Mouse (Mus musculus): ENCODE data around the gene Eva1c. TPM values are rescaled to one million over a fixed set of nuclear protein-coding genes. Genes with fewer than 3 reads are reported as not detected.
A peak's percentile ranks its signal among the peaks of the same experiment; 100 is the strongest.
"Not testable (repeated sequence)": the region's sequence is repeated elsewhere in the genome, so short reads cannot be mapped to it uniquely, and the experiment has no call there.

The Eva1c gene
- total RNA-seq, 2 experiments from 2014 or later: 1.3 to 1.4 TPM

DNA sequence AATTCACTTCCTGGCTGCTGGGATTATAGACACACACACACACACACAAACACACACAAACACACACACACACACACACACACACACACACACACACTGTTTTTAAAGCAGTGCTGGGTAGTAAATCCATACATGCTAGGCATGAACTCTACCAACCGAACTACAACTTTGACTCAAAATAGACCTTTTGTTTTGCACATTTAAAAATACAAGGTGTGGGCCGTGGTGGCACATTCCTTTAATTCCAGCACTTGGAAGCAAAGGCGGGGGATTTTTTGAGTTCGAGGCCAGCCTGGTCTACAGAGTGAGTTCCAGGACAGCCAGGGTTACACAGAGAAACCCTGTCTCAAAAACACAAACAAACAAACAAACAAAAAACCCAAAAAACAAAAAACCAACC, 2.5 kb upstream of the Eva1c start:
- not testable (repeated sequence) for DNase-seq (ENCODE audit: low spot score in 2 of 2)

DNA sequence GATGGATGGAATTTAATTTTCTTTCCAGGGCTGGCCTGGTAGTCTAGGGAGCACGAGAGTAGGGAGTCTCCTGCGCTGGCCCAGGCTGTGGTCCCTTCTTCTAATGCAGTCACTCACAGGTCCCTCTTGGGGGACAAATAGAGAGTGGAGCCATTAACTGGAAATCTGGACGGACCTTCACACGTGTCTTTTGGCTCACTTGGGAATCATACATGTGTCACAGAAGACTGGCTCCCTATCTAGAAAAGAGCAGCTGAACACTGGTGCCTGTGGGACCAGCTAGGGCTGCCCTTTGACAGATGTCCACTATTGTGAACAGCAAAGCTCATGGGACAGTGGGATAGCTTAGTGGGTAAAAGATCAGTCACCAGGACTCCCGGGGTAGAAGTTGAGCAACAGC, 478 bp upstream of the Eva1c start:
- no peak for DNase-seq (ENCODE audit: low spot score in 2 of 2)

DNA sequence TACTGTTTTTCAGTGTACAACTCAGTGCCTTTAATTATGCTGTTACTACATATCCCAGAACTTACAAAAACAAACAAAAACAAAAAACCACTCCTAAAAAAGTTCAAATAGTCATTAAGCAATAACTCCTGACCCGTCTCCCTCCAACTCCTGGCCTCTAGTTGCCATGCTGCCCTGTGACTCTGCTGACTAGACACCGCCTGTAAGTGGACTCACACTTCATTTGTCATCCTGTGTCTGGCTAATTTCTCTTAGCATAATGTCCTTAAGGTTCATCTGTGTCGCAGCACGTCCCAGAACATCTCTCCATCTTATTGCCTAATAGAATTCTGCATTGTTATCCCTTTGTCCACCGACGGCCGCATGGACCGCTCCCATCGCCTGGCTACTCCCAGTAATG, 979 bp downstream of the Eva1c start:
- DNase-seq (ENCODE audit: low spot score in 2 of 2): no peak

DNA sequence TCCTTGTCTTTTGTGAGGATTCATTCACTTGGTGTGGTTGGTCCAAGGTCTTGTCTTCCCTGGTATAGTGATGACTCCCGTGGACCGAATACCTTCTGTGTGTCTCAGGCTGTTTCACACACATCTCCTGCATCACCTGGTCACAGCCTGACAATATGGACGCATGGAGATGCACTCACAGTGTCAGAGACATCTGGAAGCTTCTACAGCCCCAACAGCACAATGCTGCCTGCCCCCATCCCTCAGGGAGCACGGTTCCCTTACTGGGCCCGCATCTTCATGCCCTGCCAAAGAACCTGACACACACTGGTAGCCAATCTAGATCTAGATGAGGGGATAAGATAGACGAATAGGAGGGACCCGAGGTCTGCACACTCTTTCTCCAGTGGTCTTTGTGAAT, 2.6 kb downstream of the Eva1c start:
- DNase-seq (ENCODE audit: low spot score in 2 of 2): no peak

DNA sequence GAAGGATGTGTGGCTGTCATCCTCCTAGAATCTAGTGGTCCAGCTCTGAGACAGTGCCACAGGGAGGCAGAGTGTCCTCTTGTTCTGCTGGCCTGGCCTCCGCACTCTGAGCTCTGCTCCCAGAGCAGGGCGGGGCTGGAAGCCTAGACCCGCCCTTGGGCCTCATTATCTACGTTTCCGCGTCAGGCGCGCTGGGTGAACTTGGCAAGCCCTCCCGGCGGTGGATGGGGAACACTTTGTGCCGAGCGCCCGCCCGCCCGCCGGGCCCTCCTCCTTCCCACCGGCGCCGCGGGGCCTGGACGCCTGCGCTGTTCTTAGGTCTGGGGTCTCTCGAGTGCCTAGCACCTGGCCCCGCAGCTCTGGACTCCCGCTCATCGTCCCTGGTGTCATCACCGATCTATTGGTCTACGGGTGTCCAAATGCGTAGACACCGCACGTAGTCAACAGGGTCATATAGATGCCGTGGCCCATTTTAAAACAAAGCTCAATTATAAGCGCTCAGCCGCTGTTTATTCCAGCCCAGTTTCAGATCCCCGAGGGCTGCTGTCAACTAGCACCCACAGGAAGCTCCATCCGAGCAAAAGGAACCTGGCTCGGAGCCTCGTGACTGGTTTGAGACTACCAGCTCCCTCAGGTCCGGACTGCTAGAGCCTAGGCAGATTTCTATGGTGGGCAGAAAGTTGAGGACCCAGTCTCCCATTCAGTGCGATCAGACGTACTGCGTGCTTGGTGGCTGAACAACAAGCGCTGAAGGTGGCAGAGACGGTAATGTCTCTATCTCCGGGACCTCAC, 3.6 kb downstream of the Eva1c start:
- DNase-seq (ENCODE audit: low spot score in 2 of 2): peak; percentile 55 to 67

DNA sequence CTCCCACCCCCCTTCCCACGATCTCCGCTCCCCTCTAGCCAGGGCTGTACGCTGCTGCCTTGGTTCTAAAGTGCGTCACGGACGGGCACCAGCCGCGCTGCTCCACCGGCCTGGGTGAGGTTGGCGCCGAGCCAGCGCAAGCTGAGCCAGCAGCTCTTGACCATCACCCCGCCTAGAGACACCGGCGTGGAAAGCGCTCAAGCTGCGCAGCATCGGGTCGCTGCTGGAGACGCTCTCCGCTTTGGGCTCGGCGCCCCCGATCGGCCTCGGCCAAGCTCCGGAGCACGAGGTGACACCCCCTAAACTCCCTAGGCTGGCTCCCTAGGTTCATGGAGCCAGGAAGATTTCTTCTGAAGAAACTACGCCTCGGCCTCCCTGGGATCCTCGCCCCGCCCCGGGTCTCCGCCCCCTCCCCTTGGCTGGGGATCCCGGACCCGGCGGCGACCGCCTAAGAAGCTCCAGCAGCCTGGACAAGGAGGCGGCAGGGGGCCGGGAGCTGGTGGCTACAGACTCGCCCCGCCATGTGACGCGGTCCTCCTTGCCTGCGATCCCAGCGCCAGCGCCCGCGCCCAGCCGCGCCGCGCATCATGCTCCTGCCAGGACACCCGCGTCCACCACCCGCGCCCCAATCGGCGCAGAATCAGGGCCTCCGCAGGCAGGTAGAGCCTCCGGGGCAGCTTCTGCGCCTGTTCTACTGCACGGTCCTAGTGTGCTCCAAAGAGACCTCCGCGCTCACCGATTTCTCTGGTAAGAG, 4.3 kb downstream of the Eva1c start:
- DNase-seq (ENCODE audit: low spot score in 2 of 2): peak; percentile 54 to 58

DNA sequence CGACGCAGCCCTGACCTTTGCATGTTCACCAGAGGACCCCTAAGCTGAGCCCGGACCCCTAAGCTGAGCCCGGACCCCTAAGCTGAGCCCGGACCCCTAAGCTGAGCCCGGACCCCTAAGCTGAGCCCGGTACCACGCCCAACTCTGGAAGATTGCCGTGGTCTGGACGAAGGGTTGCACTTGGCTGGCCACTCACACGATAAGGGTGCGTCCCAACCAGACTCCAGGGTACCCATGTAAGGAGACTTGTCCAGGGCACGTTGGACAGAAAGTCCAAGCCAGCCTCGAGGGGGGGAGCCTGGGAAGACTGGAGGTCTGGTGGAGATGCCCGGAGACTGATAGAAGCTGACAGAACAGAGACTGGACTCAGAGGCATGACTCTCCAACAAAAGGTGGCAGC, 5.2 kb downstream of the Eva1c start:
- DNase-seq (ENCODE audit: low spot score in 2 of 2): no peak

DNA sequence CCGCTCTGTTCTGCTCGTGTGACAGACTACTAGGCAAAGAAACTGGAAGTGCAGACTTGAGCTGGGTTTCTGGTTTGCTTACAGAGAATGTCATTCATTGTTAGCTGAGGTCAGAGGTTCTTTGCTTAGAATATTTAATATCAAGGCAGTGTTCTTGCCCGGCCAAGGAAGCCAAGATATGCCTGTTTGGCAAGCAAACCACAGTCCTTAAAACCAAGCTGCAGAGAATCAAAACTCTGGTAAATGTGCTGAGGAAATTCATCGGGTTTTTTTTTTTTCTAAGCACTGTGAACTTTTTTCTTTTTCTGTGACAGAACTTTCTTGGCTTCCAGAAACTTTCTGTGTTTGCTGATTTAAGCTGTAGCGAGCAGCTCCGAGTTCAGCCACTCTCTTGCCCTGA, 6.0 kb downstream of the Eva1c start:
- DNase-seq (ENCODE audit: low spot score in 2 of 2): no peak

DNA sequence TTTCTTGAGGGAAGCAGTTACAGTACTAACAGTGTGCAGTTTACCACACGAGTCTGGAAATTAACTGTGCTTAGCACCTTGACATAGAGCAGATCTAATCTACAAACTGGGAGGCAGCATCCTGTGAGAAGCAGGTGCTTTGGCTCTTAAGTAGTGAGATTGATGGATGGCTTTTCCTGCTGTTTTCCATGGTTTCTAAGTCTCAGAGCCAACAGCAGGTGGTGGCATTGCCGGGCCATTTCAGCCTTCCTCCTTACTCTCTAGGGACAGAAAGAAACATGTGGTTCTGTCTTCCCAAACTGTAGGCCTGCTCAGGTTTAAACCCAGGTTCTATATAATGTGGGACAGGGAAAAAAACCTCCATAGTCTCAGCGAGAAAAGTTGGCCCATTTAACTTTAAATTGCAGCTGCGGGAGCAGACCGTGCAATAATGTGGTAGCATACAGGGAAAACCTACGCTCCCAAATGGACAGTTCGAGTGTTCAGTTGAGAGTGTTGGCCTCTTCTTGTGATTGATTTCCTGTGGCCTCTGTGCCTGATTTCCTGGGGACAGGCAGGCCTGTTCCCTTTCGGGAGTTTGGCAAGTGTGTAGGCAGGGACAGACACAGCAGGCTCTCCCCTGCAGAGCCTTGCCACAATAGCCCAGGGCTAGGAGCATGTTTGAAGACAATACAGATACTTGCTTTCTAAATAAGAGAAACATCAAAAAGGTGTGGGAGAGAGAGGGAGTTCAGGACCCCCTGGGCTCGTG, 6.7 kb downstream of the Eva1c start:
- no peak for DNase-seq (ENCODE audit: low spot score in 2 of 2)

DNA sequence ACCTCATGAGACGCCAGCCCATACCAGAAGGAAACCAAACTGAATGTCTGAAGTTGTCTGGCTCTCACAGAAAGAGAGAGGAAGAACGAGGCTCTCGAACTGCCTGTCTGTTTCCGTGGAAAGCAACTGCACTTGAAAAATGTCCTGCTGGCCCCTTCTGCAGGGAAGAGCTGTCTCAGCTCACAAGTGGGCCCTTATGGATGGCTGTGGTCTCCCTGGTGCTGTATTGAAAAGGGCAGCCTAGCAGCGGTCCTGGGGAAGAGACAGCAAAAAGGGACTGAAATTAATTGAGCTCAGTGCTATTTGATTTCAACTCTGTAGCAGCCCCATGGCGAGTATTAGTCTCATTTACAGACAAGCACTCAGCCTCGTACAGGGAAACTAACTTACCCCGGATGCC, 10.9 kb downstream of the Eva1c start:
- no peak for DNase-seq (ENCODE audit: low spot score in 2 of 2)

DNA sequence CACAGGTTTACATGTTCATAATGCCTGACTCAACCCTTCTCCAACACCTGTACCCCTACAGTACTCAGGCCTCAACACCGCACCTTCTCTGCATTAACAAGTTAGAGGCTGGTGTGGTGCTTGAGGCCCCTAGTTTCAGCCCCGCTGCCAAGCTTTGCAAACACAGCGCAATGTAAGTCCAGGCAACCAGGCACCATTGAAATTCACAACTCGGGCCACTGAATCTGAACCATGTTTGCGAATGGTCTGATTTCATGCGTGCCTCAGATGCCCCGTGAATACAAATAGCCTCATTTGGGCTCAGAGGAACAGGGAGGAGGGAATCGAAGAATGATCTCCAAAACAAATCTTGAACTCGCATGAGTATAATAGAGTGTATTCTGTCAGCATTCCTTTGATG, 15.6 kb downstream of the Eva1c start:
- DNase-seq (ENCODE audit: low spot score in 2 of 2): no peak

DNA sequence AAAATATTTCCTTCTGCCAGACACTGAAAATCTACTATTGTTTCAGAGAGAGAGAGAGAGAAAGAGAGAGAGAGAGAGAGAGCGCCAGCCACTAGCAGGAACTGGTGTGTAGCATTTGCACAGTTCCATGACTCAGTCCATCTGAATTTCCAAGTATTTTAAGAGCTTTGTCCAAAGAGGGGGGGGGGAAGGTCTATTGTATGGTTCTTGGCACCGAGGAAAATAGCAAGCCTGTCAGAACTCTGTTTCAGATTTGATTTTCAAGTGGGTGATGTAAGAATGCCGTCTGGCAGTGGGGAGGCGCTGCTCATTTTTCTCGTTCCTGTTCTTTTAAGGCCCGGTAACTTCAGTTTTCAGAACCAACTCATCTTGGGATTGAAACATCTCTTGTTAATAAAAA, 18.5 kb downstream of the Eva1c start:
- DNase-seq (ENCODE audit: low spot score in 2 of 2): no peak

DNA sequence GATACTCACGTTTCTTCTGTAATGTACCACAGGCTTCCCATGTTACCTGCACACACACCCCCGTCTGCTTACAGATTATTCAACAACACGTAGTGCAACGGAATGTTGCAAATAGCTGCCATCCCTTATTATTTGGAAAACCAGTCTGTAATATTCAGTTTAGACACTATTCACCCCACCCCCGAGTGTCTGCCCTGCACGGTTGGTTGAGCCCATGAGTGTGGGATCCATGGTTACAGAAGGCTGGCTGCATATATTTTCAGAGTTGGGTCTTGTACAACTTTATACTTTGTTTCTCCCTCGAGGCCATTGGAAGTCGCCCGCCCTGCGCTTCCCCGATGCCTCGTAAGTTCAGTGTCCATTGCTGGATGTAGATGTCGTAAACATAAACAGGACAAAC, 19.1 kb downstream of the Eva1c start:
- DNase-seq (ENCODE audit: low spot score in 2 of 2): no peak

DNA sequence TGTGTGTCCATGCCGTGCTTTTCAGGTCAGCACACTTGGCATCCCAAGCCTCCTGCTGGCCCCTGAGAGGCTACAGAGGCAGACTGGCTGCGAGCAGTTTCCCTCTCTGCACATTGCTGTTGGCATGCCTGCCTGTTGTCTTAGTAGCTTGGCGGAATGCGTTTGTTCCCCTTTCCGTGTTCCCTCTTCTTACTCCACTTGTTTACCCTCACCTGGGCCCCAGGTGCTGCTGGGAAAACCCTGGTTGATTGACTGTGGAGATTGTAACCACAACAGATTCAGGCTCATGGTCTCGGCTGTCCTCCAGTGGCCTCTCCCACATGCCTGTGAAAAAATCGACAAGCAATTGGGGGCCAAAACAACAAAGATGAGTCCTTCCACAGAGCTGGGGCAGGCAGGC, 22.2 kb downstream of the Eva1c start:
- DNase-seq (ENCODE audit: low spot score in 2 of 2): no peak

DNA sequence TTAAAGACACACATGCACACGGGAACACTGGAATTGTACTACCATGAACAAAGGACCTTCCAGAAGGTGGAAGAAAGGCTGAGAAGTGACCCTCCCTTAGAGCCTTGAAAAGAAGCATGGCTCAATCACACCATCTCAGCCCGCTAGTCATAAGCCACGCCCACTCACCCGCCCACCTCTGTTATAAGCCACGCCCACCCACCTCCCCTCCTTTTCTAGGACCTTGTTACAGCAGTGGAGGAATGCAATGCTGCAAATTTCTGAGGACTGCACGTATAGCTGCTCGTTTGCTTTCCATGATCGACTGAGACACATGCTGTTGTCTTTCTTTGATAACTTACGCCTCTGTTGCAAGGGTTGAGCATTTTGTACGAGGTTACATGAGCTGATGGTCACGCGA, 22.7 kb downstream of the Eva1c start:
- no peak for DNase-seq (ENCODE audit: low spot score in 2 of 2)

DNA sequence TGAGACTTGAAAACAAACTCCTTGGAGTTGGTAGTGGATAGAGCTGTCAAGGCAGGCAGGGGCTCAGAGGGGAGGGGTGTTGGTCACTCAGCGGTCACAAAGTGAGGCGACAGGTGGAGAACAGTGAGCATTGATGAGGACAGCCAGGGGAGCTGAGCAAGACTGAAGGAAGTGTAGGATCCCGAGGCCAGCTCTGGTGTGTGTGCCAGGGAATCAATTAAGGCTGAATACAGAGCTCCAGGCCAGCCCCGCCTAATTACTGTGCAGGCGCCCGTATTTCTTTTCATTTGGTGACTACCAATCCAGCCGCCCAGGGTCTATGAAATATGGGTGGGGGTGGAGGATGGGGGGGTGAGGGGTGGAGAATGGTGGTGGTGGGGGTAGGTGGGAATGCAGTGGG, 24.4 kb downstream of the Eva1c start:
- no peak for DNase-seq (ENCODE audit: low spot score in 2 of 2)

DNA sequence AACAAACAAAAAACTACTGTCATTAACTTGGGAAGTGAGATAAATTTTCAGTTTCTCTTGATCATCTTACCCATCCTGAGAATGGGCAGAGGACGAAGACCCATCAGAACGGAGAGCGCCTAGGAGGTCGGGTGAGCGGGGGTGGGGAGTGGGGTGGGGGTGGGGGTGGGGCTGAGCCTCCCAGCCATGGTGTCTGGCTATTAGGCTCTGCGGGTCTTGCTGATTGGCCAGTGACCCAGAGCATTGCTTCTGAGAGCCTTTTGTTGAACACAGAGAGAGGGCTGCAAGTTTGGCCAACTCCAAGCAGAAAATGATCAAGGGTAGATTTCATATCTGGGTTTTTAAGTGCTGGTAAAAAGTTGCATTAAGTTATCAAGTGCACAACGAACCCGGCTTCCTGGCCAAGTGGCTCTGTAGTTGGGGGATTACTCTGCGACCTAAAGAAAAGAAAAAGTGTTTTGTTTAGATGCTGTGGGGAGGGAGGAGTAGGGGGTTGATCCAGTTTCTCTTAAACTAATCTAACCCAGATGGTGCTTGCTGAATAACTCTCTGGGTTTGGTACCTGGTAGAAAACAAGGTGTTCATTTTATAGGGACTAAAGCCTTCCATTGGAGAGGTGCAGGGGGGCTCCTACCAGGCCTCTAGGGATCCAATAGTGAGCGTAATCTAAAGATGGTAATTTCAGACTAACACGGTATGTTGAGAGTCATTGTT, 25.3 kb downstream of the Eva1c start:
- no peak for DNase-seq (ENCODE audit: low spot score in 2 of 2)

DNA sequence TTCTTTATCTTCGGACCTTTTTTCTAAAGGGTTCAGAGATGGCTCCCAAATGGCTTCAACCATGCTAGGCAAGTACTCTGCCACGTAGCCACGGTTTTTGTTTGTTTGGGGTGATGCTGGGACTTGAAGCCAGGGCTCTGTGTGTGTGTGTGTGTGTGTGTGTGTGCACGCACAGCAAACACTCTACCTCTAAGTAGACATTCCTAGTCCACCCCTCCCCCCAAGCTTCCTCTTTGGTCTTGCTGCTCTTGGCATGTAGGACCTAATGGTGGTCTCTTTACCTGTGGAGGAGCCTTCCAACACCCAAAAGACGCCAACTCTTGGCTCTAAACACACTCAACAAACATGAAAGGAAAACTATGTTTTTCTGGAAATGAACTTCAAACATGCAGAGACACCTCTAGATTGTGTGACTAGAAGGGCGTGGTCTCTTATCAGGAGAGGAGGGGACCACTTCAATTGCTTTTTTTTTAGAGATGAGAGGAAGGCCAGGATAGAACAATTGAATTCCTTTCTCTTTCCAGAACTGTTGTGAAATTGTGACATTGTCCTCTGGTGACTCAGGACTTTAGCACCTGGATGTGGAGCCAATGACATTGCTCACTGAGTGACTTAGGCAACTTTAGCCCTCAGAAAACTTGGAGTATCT, 30.2 kb downstream of the Eva1c start:
- DNase-seq (ENCODE audit: low spot score in 2 of 2): no peak

DNA sequence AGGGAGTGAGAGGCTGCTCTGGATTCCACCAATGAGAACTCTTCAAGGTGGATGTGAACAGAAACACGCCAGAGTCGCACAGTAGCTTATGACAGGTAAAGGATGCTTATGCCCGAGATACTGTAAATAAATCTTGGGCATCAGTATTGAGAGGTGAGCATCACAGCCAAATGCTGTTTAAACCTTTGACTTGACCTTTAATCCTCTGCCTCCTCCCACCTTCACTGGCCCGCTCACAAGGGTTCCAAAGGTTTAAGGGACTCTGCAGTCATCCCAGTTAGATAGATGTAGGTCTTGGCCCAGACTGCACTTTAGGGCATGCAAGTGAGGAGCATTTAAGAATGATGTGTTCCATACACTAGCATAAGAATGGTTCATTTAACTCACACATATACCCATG, 31.7 kb downstream of the Eva1c start:
- DNase-seq (ENCODE audit: low spot score in 2 of 2): no peak

DNA sequence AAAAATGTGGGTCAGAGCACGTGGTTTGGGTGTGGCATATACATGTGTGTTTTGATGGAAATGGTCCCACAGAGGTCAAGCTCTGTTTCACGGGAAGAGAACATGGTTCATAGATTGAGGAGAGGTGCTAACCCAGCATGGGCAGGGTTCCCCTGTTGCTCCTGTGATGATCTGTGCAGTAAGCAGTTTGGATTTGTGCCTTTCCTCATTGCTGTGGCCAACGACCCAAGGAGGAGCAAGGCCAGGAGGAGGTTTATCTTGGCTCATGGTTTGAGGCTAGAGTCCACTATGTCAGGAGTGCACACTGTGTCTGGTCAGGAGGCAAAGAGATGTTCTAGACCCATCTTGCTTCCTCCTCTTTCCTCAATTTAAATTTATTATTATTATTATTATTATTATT, 36.5 kb downstream of the Eva1c start:
- no peak for DNase-seq (ENCODE audit: low spot score in 2 of 2)

DNA sequence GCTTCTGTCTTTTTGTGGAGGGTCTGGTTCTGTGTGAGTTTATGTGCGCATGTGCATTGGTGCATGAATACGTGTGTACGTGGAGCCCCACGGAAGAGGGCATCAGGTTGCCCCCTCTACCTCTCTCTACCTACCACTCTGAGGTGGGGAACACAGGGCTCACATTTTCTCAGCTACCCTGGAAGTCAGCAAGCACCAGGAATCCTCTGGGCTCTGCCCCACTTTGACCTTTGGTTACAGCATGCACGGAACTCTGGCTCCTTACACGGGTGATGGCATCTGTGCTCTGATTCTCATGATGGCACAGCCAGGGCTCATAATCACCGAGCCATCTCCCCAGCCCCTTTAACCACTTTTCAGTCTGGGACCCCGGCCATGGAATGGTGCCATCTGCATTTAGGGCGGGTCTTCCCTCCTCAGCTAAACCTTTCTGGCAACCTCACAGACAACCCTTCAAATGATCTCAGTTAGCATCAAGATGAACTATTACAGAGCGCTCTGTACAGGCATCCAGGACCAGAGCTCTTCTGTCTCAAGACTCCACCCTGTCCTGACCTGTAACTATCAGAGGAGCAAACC, 37.0 kb downstream of the Eva1c start:
- DNase-seq (ENCODE audit: low spot score in 2 of 2): no peak

All from layer of hippocampus, postnatal 10 days (tissue).